Mouse (Mus musculus) midbrain, embryonic 16.5 days (tissue): ENCODE results near the gene Tacc2. TPM values are rescaled to one million over a fixed set of nuclear protein-coding genes. Genes with fewer than 3 reads are reported as not detected.

ENCODE experiments used
- ATAC-seq: fragments of 200-750 bp; cut with Nextera tagmentation; 2 replicates; pipeline ENCODE4 v1.8.0; 2017; ENCODE audit warnings: moderate TSS enrichment
- H3K27ac ChIP-seq: fragments of 300-500 bp; sonication (generic); 2 replicates; pipeline ENCODE4 v1.5.1; 2014; ENCODE audit warnings: mild to moderate bottlenecking, low read length, mixed read lengths
- H3K27me3 ChIP-seq: fragments of 300-500 bp; sonication (generic); 2 replicates; pipeline ENCODE4 v1.6.1; 2014; ENCODE audit warnings: low read depth, low read length, mixed read lengths; ENCODE audit not compliant: control insufficient read depth, insufficient read depth
- H3K36me3 ChIP-seq: fragments of 300-500 bp; sonication (generic); 2 replicates; pipeline ENCODE4 v1.6.1; 2014; ENCODE audit warnings: mild to moderate bottlenecking, low read length, moderate library complexity, mixed read lengths; ENCODE audit not compliant: control insufficient read depth, insufficient read depth
- H3K4me1 ChIP-seq: fragments of 300-500 bp; sonication (generic); 2 replicates; pipeline ENCODE4 v1.6.1; 2014; ENCODE audit warnings: mild to moderate bottlenecking, low read length, mixed read lengths; ENCODE audit not compliant: control insufficient read depth, insufficient read depth
- H3K4me2 ChIP-seq: fragments of 300-500 bp; sonication (generic); 2 replicates; pipeline ENCODE4 v1.6.1; 2014; ENCODE audit warnings: mild to moderate bottlenecking, low read length, mixed read lengths
- H3K4me3 ChIP-seq: fragments of 300-500 bp; sonication (generic); 2 replicates; pipeline ENCODE4 v1.5.1; 2014; ENCODE audit warnings: low read depth, mild to moderate bottlenecking, low read length, moderate library complexity, mixed read lengths
- H3K9ac ChIP-seq: fragments of 300-500 bp; sonication (generic); 2 replicates; pipeline ENCODE4 v1.6.1; 2014; ENCODE audit warnings: low read depth, low read length, mixed read lengths
- H3K9me3 ChIP-seq: fragments of 300-500 bp; sonication (generic); replicated peaks from 2 replicates; pipeline ENCODE4 v1.6.1; 2014; ENCODE audit warnings: mild to moderate bottlenecking, low read length, mixed read lengths; ENCODE audit not compliant: control insufficient read depth, poor library complexity, severe bottlenecking
- WGBS: fragments of 180-500 bp; shearing (Covaris S2); extraction: QIAGEN DNeasy Blood & Tissue Kit; methylation state at CpG from one replicate; pipeline ENCODE4 v1.1.7; 2014; 5-methylcytosine and 5-hydroxymethylcytosine counted together
- polyA plus RNA-seq: library from polyadenylated mRNA; unstranded; fragments of >200 nt; fragmentation: Nextera tagmentation; extraction: Ambion mirVana; gene quantifications from 2 replicates; pipeline ENCODE4 v1.2.1, GENCODE M21; 2015

Gene Tacc2
- polyA plus RNA-seq, 1 experiment from 2014 or later: 61.1 TPM

DNA sequence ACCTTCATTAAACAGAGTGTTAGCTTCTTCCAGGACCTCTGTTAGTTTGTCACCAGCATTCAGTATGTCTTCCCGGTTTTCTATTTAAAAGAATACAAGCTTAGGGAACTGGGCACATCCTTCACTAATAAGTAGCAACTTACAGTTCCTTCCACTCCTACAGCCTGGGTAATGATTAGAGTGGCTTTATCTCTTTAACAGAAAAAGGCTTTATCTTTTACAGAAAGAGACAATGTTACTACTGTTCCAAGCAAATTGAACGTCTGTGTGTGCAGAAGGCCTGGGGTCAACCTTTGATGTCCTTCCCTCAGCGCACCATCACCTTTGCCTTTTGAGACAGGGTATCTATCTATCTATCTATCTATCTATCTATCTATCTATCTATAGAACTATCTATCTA lies 31.3 kb upstream of the Tacc2 start:
- WGBS: 47% methylated on average over 3 of the region's 3 CpGs
- Histone ChIP-seq H3K36me3 (peaks cover 10% of the 10 kb centered on the region; the same call in 1 of the 2 replicates), H3K4me2 (peak overlapping the region; percentile 73), H3K9me3 (no peaks in the 10 kb centered on the region), H3K27ac (no peak overlapping the region; the same call in 1 of the 2 replicates), H3K4me3 (peak overlapping the region; percentile 94), H3K4me1 (peaks cover 14% of the 10 kb centered on the region), H3K27me3 (no peaks in the 10 kb centered on the region), H3K9ac (peak overlapping the region; percentile 92; the same call in 1 of the 2 replicates)
- no peak for ATAC-seq

DNA sequence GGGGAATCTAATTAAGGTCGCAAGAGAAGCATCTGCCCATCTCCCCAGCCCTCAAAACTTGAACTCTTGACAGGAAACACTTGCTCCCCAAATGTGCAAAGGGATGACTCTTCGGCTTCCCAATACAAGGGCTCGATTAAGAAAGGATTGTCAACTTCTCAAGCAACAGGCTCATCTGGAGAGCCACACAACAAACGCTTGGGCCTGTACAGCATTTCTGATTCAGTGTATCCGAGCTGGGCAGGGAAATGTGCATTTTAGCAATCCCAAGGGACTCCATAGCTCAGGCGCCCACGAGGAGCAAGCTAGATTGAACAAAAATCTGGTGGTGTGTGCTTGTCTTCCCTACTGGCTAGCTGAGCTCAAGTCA lies 30.8 kb upstream of the Tacc2 start:
- no peaks in the 10 kb centered on the region for H3K27me3 ChIP-seq
- peak overlapping the region; percentile 92 for H3K9ac ChIP-seq
- no peaks in the 10 kb centered on the region for H3K9me3 ChIP-seq
- peaks cover 14% of the 10 kb centered on the region for H3K4me1 ChIP-seq
- no peak for ATAC-seq
- peak overlapping the region; percentile 94 for H3K4me3 ChIP-seq
- WGBS: 7% methylated on average over 7 of the region's 7 CpGs
- peak overlapping the region; percentile 95 for H3K27ac ChIP-seq
- peaks cover 10% of the 10 kb centered on the region; the same call in 1 of the 2 replicates for H3K36me3 ChIP-seq
- H3K4me2 ChIP-seq: peak overlapping the region; percentile 73

DNA sequence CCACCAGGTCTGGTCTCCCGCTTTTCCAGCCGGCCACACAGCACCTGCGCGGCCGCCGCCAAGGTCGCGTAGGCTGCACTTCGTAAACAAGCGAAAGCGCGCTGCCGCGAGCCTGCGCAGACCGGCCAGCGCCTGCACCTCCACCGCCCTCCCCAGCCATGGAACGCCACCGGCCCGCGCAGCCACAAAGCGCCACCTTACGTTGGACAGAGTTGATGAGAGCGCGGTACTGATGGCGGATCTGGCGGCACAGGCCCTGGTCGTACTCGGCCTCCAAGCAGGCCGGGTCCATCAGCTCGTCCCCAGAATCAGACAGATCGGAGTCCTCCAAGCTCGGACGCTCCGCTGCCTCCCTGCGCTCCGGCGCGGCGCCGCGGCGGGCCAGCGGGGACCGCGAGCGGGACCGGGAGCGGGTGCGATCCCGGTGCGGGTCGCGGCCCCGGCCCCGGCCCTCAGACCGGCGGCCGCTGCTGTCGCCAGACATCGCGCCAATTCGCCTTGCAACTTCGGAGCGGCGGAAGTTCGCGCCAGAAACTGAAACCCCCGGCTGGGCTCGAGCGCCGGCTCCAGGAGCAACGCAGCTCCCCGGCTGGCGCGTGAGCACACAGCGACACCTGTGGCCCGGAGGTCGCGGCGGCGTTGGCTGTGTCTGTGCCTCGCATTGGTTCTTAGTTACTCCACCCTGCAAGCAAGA lies 30.3 kb upstream of the Tacc2 start:
- Histone ChIP-seq H3K4me1 (peaks cover 14% of the 10 kb centered on the region), H3K9me3 (no peaks in the 10 kb centered on the region), H3K4me3 (peak overlapping the region; percentile 94), H3K9ac (peak overlapping the region; percentile 92), H3K36me3 (peaks cover 10% of the 10 kb centered on the region; the same call in 1 of the 2 replicates), H3K4me2 (peak overlapping the region; percentile 73), H3K27me3 (no peaks in the 10 kb centered on the region), H3K27ac (peak overlapping the region; percentile 95)
- peak; percentile 96 for ATAC-seq
- under 1% methylated on average over 79 of the region's 84 CpGs for WGBS

DNA sequence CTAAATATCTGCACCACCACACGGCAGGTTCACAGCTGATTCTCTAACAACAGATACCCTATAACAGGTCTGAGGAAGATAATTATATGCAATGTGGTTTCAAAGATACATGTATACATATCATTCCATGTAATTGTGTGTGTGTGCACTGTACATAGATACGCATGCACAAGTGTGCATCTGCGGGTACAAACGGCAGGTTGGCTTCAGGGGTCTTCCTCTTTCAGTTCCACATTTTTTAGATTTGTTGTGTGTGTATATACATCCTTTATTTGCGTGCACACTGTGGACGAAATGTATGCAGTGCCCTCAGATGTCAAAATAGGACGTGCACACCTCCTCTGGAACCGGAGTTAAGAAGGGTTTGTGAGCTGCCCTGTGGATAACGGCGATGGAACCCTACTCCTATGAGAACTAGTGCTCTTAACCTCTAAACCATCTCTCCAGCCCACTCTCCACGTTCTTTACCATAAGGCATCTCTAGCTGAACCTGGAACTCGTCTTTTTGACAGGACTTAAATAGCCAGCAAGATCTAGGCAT lies 29.5 kb upstream of the Tacc2 start:
- Histone ChIP-seq H3K27me3 (no peaks in the 10 kb centered on the region), H3K27ac (peak overlapping the region; percentile 95; the same call in 1 of the 2 replicates), H3K4me3 (no peak overlapping the region), H3K36me3 (0 out of 2 replicates have a peak, but pooled peaks cover 6% of the 10 kb centered on the region), H3K4me2 (peak overlapping the region; percentile 73), H3K4me1 (peaks cover 14% of the 10 kb centered on the region), H3K9me3 (no peaks in the 10 kb centered on the region), H3K9ac (no peak overlapping the region)
- no peak for ATAC-seq
- 86% methylated on average over 12 of the region's 12 CpGs for WGBS

DNA sequence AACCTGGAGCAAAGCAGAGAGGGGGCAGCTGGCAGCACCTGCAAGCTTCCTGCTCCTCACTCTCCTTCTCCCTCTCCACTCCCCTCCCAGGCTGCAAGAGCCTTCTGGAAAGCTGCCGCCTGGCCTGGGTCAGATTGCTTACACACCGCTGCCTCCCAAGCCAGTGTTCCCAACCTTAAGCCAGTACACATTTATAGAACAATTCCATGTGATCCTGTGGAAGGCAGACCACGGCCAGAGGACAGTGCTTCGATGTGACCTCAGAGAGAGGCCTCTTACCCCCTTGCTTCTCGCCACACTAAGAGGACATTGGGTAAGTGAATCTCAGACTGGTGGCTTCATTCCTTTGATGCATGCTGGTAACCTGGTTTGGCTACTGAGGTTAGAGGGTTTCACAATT lies 24.5 kb upstream of the Tacc2 start:
- H3K4me2 ChIP-seq: no peak overlapping the region
- H3K4me1 ChIP-seq: peaks cover 6% of the 10 kb centered on the region
- ATAC-seq: no peak
- H3K27me3 ChIP-seq: no peaks in the 10 kb centered on the region
- H3K9me3 ChIP-seq: no peaks in the 10 kb centered on the region
- H3K9ac ChIP-seq: no peak overlapping the region
- no peak overlapping the region for H3K27ac ChIP-seq
- H3K4me3 ChIP-seq: no peak overlapping the region
- no peaks in the 10 kb centered on the region for H3K36me3 ChIP-seq
- 54% methylated on average over 5 of the region's 5 CpGs for WGBS

DNA sequence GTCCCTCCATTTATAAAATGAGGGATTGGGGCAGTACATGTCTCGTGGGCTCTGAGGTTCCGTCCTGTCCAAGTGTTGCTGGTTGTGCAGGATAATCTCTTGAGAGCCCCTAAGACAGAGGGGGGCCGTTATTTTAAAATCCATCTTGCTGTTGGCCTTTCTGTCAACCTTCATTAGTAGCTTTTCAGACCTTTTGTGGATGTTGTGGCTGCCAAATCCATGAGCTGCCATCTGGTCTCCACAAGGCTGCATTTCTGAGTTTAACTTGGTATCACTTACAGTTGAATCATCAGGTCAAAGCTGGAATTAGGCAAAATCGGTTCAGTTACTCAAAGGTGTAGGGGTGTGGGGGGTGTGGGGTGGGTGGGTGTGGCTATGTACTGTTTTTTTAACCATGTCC lies 23.9 kb upstream of the Tacc2 start:
- Histone ChIP-seq H3K9me3 (no peaks in the 10 kb centered on the region), H3K27ac (no peak overlapping the region), H3K4me3 (no peak overlapping the region), H3K9ac (no peak overlapping the region), H3K27me3 (no peaks in the 10 kb centered on the region), H3K36me3 (no peaks in the 10 kb centered on the region), H3K4me2 (no peak overlapping the region), H3K4me1 (peaks cover 6% of the 10 kb centered on the region)
- ATAC-seq: no peak
- WGBS: 64% methylated on average over 4 of the region's 4 CpGs

DNA sequence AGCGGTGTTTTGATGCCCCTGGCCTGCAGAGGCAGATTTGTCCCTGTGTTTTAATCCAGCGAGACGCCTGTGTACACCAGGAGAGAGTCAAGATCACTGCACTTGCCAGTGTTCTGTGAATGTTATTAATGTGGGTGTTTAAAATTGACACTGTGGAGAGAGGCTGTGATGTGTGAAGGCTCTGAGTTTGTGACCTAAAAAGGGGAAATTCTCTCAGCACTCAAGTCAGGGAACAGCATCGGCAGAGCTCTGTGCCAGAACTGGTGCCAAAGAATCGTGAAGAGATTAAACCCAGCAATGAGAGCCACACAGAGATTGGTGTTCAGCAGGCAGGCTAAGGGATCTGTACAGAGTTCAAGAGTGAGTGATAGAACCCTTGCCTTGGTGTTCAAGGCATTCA lies 21.6 kb upstream of the Tacc2 start:
- Histone ChIP-seq H3K4me3 (no peak overlapping the region), H3K9ac (0 out of 2 replicates have a peak overlapping the region, but pooled peaks have one; percentile 33), H3K36me3 (no peaks in the 10 kb centered on the region), H3K27me3 (no peaks in the 10 kb centered on the region), H3K4me2 (no peak overlapping the region), H3K9me3 (no peaks in the 10 kb centered on the region), H3K4me1 (peaks cover 6% of the 10 kb centered on the region), H3K27ac (no peak overlapping the region)
- WGBS: 31% methylated on average over 5 of the region's 5 CpGs
- ATAC-seq: no peak

DNA sequence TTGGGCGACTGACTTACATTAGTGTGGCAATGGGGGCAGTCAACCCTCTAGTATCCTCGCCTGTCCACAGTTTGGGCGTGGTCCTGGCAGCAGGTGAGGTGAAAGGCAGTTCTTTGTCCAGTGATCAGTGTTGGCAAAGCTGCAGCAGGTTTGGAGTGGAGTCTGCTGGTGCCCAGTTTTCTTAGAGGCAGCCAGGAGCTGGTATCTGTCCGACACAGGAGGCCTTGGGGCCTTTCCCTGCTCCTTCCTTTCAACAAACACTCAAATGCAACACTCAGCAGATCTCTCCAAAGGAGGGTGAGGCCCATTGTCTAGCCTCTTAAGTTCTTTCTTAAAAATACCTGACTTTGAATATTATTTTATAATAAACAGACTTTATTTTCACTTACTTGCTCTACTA lies 18.6 kb upstream of the Tacc2 start:
- no peak overlapping the region for H3K9ac ChIP-seq
- no peak overlapping the region for H3K27ac ChIP-seq
- WGBS: 81% methylated on average over 4 of the region's 4 CpGs
- ATAC-seq: no peak
- H3K9me3 ChIP-seq: no peaks in the 10 kb centered on the region
- H3K4me1 ChIP-seq: peaks cover 6% of the 10 kb centered on the region
- H3K4me3 ChIP-seq: no peak overlapping the region
- H3K4me2 ChIP-seq: no peak overlapping the region
- H3K36me3 ChIP-seq: no peaks in the 10 kb centered on the region
- no peaks in the 10 kb centered on the region for H3K27me3 ChIP-seq

DNA sequence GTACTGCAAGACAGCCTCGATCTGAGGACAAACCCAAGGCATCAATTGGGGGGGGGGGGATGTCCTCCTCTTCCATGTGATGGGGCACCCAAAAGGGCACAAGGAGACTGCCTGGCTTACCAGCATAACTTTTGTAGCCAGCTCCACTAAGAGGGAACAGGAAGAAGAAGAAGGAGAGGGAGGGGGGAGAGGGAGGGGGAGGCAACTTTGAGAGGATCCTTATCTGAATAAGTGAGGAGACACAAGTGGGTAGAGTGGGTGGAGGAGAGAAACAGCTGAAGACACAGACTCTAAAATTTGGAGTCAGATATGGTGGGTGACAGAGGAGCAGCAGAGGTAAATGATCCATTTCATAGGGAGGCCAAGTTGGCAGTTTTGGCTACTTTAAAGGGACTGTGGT lies 16.3 kb upstream of the Tacc2 start:
- ATAC-seq: no peak
- no peak overlapping the region for H3K27ac ChIP-seq
- no peak overlapping the region for H3K4me3 ChIP-seq
- H3K4me2 ChIP-seq: no peak overlapping the region
- H3K9ac ChIP-seq: no peak overlapping the region
- H3K9me3 ChIP-seq: no peaks in the 10 kb centered on the region
- H3K36me3 ChIP-seq: no peaks in the 10 kb centered on the region
- 87% methylated on average over 1 of the region's 1 CpGs for WGBS
- H3K4me1 ChIP-seq: no peaks in the 10 kb centered on the region
- H3K27me3 ChIP-seq: no peaks in the 10 kb centered on the region
